8 mouse cellular contexts compared by ENCODE assay signal in genomic region chr13:12460443-12460842, GRCm38 (mm10). TPM values are rescaled to one million over a fixed set of nuclear protein-coding genes. Genes with fewer than 3 reads are reported as not detected.
DNase-seq lines count a peak whose midpoint lies in the region; ATAC-seq and TF ChIP-seq lines count a peak whose summit lies in the region.

No protein-coding gene starts in this region.

- H3K4me3 ChIP-seq in C2C12 (ENCODE audit: insufficient read depth, poor library complexity, severe bottlenecking) (peak overlapping the region; percentile 98), myocyte (peak overlapping the region; percentile 95)
- peak overlapping the region; percentile 93 for H3K4me3 ChIP-seq in embryonic fibroblast, embryonic 13.5 days (ENCODE audit: insufficient read depth, low read length)
- peak overlapping the region; percentile 73 for H3K4me3 ChIP-seq in heart, embryonic 15.5 days
- peak overlapping the region; percentile 82 for H3K4me3 ChIP-seq in liver, embryonic 12.5 days
- H3K4me3 ChIP-seq in stomach, embryonic 16.5 days (replicated peaks; ENCODE audit: low read length): peak overlapping the region; percentile 75

- no peaks in the 10 kb centered on the region for H3K9me3 ChIP-seq in heart, embryonic 15.5 days (replicated peaks)
- no peaks in the 10 kb centered on the region for H3K9me3 ChIP-seq in liver, embryonic 12.5 days (replicated peaks)
- H3K9me3 ChIP-seq in stomach, embryonic 16.5 days (replicated peaks; ENCODE audit: control insufficient read depth, low read length): no peaks in the 10 kb centered on the region

- DNase-seq in adrenal gland, adult 2 months: peak; percentile 80
- DNase-seq in kidney, postnatal 10 days: peak; percentile 73

- peak overlapping the region; percentile 72 for H3K4me2 ChIP-seq in heart, embryonic 15.5 days
- peak overlapping the region; percentile 77 for H3K4me2 ChIP-seq in liver, embryonic 12.5 days
- H3K4me2 ChIP-seq in myocyte (ENCODE audit: low read depth): peak overlapping the region; percentile 68
- peak overlapping the region; percentile 76 for H3K4me2 ChIP-seq in stomach, embryonic 16.5 days (ENCODE audit: low read depth, low read length)

- no peaks in the 10 kb centered on the region for H3K27me3 ChIP-seq in C2C12 (ENCODE audit: control insufficient read depth, insufficient read depth, insufficient read length)
- no peaks in the 10 kb centered on the region for H3K27me3 ChIP-seq in heart, embryonic 15.5 days
- H3K27me3 ChIP-seq in liver, embryonic 12.5 days (replicated peaks): no peaks in the 10 kb centered on the region
- no peaks in the 10 kb centered on the region for H3K27me3 ChIP-seq in myocyte (ENCODE audit: control insufficient read depth, insufficient read depth, insufficient read length)
- no peaks in the 10 kb centered on the region for H3K27me3 ChIP-seq in stomach, embryonic 16.5 days (ENCODE audit: control insufficient read depth, insufficient read depth, low read length)

- H3K36me3 ChIP-seq in C2C12 (ENCODE audit: control insufficient read depth, insufficient read depth): peaks cover 20% of the 10 kb centered on the region
- peaks cover 7% of the 10 kb centered on the region; the same call in 1 of the 2 replicates for H3K36me3 ChIP-seq in heart, embryonic 15.5 days
- H3K36me3 ChIP-seq in liver, embryonic 12.5 days: peaks cover 27% of the 10 kb centered on the region
- peaks cover 5% of the 10 kb centered on the region for H3K36me3 ChIP-seq in myocyte (ENCODE audit: control insufficient read depth, insufficient read depth)
- no peaks in the 10 kb centered on the region for H3K36me3 ChIP-seq in stomach, embryonic 16.5 days (ENCODE audit: control insufficient read depth, insufficient read depth, low read length)

- peak overlapping the region; percentile 74 for H3K9ac ChIP-seq in heart, embryonic 15.5 days
- H3K9ac ChIP-seq in liver, embryonic 12.5 days: peak overlapping the region; percentile 87
- peak overlapping the region; percentile 86 for H3K9ac ChIP-seq in stomach, embryonic 16.5 days (ENCODE audit: low read length)

- H3K79me3 ChIP-seq in C2C12 (ENCODE audit: low read depth): peaks cover 5% of the 10 kb centered on the region

- no peak for TF ChIP-seq CTCF in C2C12 (IDR thresholded peaks at IDR 0.05; ENCODE audit: control insufficient read depth, insufficient read depth, insufficient read length)
- 0 out of 2 replicates have a peak, but pooled peaks have one; percentile 10 for TF ChIP-seq CTCF in embryonic fibroblast, embryonic 13.5 days (IDR thresholded peaks at IDR 0.05; ENCODE audit: borderline replicate concordance, insufficient read depth, low read length)

- 5% methylated on average over 8 of the region's 8 CpGs for WGBS in heart, embryonic 15.5 days
- WGBS in liver, embryonic 12.5 days (ENCODE audit: insufficient replicate concordance): 0% methylated on average over 8 of the region's 8 CpGs
- 2% methylated on average over 8 of the region's 8 CpGs for WGBS in stomach, embryonic 16.5 days

- peak overlapping the region; percentile 83 for H3K27ac ChIP-seq in embryonic fibroblast, embryonic 13.5 days (ENCODE audit: insufficient read depth, low read length)
- H3K27ac ChIP-seq in heart, embryonic 15.5 days: peak overlapping the region; percentile 71
- peak overlapping the region; percentile 84 for H3K27ac ChIP-seq in liver, embryonic 12.5 days
- peak overlapping the region; percentile 85 for H3K27ac ChIP-seq in stomach, embryonic 16.5 days (ENCODE audit: low read length)

- H3ac ChIP-seq in C2C12 (ENCODE audit: control insufficient read depth, insufficient read length, low read depth) (no peak overlapping the region), myocyte (ENCODE audit: control insufficient read depth, insufficient read length) (peak overlapping the region; percentile 98)

- 0 out of 2 replicates have a peak, but pooled peaks have one; percentile 11 for ATAC-seq in heart, embryonic 15.5 days (replicated peaks; ENCODE audit: insufficient number of reproducible peaks, insufficient read depth, low FRiP score, low read depth)
- peak; percentile 14; the same call in 1 of the 2 replicates for ATAC-seq in liver, embryonic 12.5 days
- peak; percentile 15; the same call in 1 of the 2 replicates for ATAC-seq in stomach, embryonic 16.5 days (ENCODE audit: insufficient read depth, low FRiP score)

- peak; percentile 47; the same call in 1 of the 2 replicates for TF ChIP-seq POLR2A in embryonic fibroblast, embryonic 13.5 days (IDR thresholded peaks at IDR 0.05; ENCODE audit: low read depth, low read length)
- no peak for TF ChIP-seq POLR2A in myocyte (IDR thresholded peaks at IDR 0.05; ENCODE audit: insufficient read length, low read depth)

- no peaks in the 10 kb centered on the region for H3K4me1 ChIP-seq in embryonic fibroblast, embryonic 13.5 days (ENCODE audit: control insufficient read depth, insufficient read depth, low read length)
- H3K4me1 ChIP-seq in heart, embryonic 15.5 days (replicated peaks): peaks cover 9% of the 10 kb centered on the region
- H3K4me1 ChIP-seq in liver, embryonic 12.5 days: peaks cover 23% of the 10 kb centered on the region
- peaks cover 3% of the 10 kb centered on the region; the same call in 1 of the 2 replicates for H3K4me1 ChIP-seq in stomach, embryonic 16.5 days (ENCODE audit: control insufficient read depth, insufficient read depth, low read length)

- H3K79me2 ChIP-seq in C2C12 (ENCODE audit: control insufficient read depth, insufficient read depth) (peaks cover 23% of the 10 kb centered on the region), myocyte (ENCODE audit: control insufficient read depth, insufficient read depth) (peaks cover 16% of the 10 kb centered on the region)

TF ChIP-seq in C2C12, 6 proteins besides CTCF, POLR2A, EP300 and RAD21:
- TF ChIP-seq MYOD1 (IDR thresholded peaks at IDR 0.05; ENCODE audit: control insufficient read depth, insufficient read length, low read depth) (no peak), USF1 (IDR thresholded peaks at IDR 0.05; ENCODE audit: low read depth) (no peak), FOSL1 (IDR thresholded peaks at IDR 0.05; ENCODE audit: insufficient read depth, low read length, poor library complexity, severe bottlenecking) (no peak), CEBPB (IDR thresholded peaks at IDR 0.05; ENCODE audit: low read depth) (no peak), MAX (IDR thresholded peaks at IDR 0.05) (no peak), MYOG (IDR thresholded peaks at IDR 0.05; ENCODE audit: control insufficient read depth, extremely low read depth, insufficient read length) (no peak)

TF ChIP-seq in myocyte, 11 proteins besides CTCF, POLR2A, EP300 and RAD21:
- TF ChIP-seq CEBPB (IDR thresholded peaks at IDR 0.05; ENCODE audit: insufficient read depth, poor library complexity, severe bottlenecking) (peak; percentile 61; the same call in 1 of the 2 replicates), SRF (IDR thresholded peaks at IDR 0.05; ENCODE audit: control insufficient read depth, insufficient read length, low read depth) (no peak), REST (IDR thresholded peaks at IDR 0.05; ENCODE audit: insufficient read depth, insufficient read length) (no peak), USF1 (IDR thresholded peaks at IDR 0.05; ENCODE audit: low read depth) (no peak), TCF12 (IDR thresholded peaks at IDR 0.05; ENCODE audit: insufficient read depth, poor library complexity, severe bottlenecking) (no peak)

RNA-seq across cellular contexts. Expression of gene Lgals8, which starts 4.3 kb away (rescaled TPM):
- polyA plus RNA-seq in C2C12 (2012; fragmentation: generic; extraction: Trizol) (16.3 TPM), myocyte (2012; fragmentation: generic; extraction: Trizol) (27.7 TPM)
- 10 to 100 TPM; 73.3 to 87.4 TPM for total RNA-seq in adrenal gland, adult 2 months (2021)
- polyA plus RNA-seq in adrenal gland, adult 2 months (2012; rRNA removed): 15.6 and 16.5 TPM in 2 replicates
- 56.6 and 72.2 TPM in 2 replicates for polyA plus RNA-seq in embryonic fibroblast, embryonic 13.5 days (2011; ENCODE audit: insufficient read length, low read depth, missing spikeins)
- polyA plus RNA-seq in heart, embryonic 15.5 days (2015; fragmentation: Nextera tagmentation; extraction: Ambion mirVana): 14.6 and 18.9 TPM in 2 replicates
- 14.8 and 15.8 TPM in 2 replicates for polyA plus RNA-seq in liver, embryonic 12.5 days (2016; fragmentation: Nextera tagmentation; extraction: Ambion mirVana)
- 35.8 and 36.3 TPM in 2 replicates for polyA plus RNA-seq in stomach, embryonic 16.5 days (2015; fragmentation: Nextera tagmentation; extraction: Ambion mirVana)

RNA-seq across cellular contexts. Expression of gene Edaradd, which starts 59.8 kb away (rescaled TPM):
- polyA plus RNA-seq in C2C12 (2012; fragmentation: generic; extraction: Trizol): not detected
- total RNA-seq in adrenal gland, adult 2 months (2021): under 1 TPM; 0.03 to 0.06 TPM
- polyA plus RNA-seq in adrenal gland, adult 2 months (2012; rRNA removed): 0.02 TPM in 1 of 2 replicates, not detected in the other
- 0.10 TPM in 1 of 2 replicates, not detected in the other for polyA plus RNA-seq in embryonic fibroblast, embryonic 13.5 days (2011; ENCODE audit: insufficient read length, low read depth, missing spikeins)
- 0.33 and 1.8 TPM in 2 replicates for polyA plus RNA-seq in heart, embryonic 15.5 days (2015; fragmentation: Nextera tagmentation; extraction: Ambion mirVana)
- polyA plus RNA-seq in liver, embryonic 12.5 days (2016; fragmentation: Nextera tagmentation; extraction: Ambion mirVana): 0.08 and 0.24 TPM in 2 replicates
- not detected for polyA plus RNA-seq in myocyte (2012; fragmentation: generic; extraction: Trizol)
- polyA plus RNA-seq in stomach, embryonic 16.5 days (2015; fragmentation: Nextera tagmentation; extraction: Ambion mirVana): 5.8 and 6.1 TPM in 2 replicates

Comparison
In these comparisons a context has a peak if more than half of its experiments do, and no peak if none do; other contexts are left out.
1. Peak in every context shown above with its lines: DNase-seq, ATAC-seq, H3K4me3 ChIP-seq and H3K27ac ChIP-seq.